Mouse (Mus musculus) liver, adult (tissue): ENCODE measurements at regions not wholly inside any gene's neighbourhood (a gene's known extent, or its start where the extent isn't known, plus 50 kb on each side); places are given as distances from the start of the nearest gene placed in this dataset.

Experiments
- GATA4 ChIP-seq: IDR thresholded peaks from 2 replicates; pipeline ENCODE4 v1.6.1; 2014; ENCODE audit warnings: mild to moderate bottlenecking, low read length; ENCODE audit not compliant: insufficient replicate concordance

DNA sequence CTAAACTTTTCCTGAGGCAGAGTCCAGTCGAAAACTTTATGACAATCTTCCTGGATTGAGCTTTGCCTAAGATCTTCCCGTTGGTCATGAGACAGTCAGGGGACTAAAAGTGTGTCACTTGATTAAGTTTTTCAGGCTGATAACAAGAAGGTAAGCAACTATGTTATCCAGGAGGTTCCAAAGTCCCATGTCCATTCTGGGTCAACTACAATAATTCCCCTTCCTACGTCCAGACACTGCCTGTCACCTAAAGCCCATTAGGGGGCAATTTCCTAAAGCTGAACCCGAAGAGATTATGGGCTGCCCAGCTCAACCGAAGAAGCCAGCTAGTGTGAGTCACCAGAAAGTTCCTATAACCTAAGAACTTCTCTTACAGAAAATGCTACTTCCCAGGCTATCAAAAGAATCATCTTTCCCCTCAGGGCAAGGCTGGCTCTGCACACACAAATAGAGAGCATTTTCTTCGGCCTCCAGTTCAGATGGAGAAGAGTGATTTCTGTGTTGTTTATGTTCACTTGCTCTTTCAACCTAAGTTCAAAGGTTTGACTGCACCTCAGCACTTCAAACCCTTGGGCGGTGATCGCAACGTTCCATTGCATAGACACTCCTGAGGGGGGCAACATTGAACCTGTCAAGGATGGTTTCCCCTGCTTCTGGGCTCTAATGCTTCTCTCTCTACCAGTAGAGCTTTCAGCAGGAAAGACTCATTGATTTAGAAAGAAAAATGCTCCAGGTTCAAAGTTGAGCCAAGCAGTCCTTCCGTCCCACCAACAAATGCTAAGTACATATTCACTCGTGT lies 171.7 kb downstream of the Nrip1 start:
- TF ChIP-seq GATA4: no peak

DNA sequence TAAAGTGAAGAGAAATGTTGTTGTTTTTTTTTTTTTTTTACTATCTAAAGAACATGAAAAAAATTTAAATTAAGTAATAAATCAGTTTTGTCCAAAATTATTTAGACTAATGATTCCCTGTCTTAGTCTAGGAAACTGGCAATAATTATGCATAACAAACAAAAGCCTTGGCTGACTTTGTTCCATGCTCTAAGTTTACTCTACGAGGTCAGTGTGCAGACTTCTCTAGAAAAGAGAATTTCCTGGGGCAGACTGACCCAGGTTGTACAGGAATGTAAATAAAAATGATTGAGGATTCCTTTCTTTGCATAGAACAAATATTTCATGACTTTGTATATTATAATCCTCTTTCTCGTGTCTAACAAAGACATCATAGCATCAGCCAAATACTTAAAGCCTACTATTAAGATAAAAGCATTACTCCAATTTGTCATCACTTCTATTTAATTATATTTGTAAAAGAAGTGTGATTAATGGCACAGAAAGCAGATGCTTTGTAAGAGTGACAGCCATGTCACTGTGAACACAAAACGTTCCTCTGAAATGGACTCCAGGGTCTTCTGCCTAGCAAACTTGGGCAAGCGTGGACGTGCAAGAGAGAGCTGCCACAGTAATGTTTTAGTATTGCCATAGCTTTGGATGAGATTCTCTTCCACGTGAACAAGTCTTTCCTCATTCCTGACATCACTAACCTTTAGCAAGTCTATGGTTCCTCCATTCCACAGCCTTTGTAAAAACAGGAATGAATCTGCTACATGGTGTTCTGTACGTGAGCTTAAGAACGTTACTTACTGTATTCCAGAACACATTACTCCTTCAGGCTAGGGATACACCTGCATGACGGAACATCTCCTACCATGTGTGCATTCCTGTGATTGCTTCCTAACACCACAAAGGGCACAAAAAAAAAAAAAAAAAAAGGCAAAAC lies 172.6 kb downstream of the Nrip1 start:
- no peak for TF ChIP-seq GATA4

DNA sequence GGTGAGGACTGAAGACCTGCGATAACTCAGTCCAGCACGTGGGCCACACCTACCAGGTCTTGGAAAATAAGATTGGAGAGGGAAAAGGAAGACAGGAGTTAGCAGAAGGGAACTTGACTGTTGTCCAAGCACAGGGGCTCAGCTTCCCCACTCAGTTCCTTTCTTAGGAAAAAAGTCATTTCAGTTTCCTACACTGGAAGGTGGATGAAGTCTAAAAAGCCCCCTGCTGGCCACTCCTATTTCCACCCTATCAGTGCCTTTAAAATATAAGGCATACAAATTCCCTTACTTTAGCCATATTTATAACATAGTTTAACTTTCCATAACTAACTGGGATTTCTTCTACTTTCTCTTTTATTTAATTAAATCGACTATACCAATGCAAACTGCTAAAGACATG lies 173.4 kb downstream of the Nrip1 start:
- no peak for TF ChIP-seq GATA4

DNA sequence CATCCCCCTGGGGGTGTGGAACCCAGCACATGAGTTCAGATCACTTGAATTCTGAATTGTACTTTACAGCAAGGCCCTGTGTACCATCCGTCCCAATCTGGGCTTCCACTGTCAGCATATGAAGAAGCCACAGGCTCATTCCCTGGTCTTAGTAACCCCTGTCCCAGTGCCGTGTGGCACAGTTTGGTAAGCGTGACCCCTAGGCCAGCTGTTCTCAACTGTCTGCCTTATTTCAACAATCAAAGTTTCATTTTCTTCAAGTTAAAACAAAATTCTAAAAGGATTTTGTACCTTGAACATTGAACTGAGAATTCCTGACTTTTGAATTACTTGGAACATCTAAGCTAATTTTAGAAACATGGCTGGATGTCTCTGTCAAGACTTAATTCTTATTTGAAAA lies 174.6 kb downstream of the Nrip1 start:
- no peak; the same call in 1 of the 2 replicates for TF ChIP-seq GATA4

DNA sequence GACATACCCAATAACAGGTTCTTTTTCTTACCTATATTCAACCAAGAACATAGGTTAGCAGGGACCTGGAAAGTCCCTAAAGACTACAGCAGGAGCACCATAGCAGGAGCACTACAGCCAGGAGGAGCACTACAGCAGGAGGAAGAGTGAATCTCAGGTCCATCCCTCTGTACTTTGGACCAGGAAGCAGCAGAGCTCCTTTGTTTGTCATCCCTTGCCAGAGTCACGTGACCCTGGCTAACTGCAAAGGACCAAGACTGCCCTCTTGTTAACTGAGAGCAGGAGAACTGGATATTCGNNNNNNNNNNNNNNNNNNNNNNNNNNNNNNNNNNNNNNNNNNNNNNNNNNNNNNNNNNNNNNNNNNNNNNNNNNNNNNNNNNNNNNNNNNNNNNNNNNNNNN lies 172.2 kb upstream of the Samsn1 start:
- TF ChIP-seq GATA4: no peak

DNA sequence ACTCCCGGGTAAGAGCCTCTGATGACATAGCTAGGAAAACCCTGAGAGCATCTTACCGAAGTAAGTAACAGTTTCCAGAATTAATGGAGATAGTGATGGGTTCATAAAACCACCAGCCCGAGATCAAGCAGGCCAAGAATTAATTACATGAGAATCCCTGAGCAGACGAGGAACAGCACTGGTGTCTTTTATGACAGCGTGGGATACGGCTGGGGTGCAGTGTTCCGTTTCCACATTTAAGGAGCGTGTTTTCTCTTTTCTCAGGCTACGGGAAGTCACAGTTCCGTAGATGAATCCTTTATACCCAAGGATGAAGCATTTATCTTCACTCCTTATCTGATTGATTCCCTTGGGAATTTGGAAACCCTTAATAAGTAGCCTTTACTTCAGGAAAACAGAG lies 169.1 kb upstream of the Samsn1 start:
- TF ChIP-seq GATA4: no peak

DNA sequence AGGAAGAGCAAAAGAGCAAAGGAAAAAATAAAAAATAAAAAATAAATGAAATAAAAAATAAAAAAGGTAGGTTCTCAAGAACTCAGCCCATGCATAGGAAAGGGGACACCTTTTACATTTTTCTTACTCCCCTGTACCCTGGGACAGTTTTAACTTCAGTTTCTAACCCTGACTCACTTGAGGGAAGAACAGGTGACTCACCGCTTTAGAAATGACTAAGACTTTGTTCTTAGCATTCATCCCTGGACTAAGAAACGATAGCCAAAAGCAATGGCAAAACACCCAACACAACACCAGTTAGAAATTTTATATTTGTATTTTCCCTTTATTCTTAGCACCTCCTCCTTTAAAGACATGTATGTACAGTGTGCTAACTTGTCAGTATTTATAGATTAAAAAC lies 161.5 kb upstream of the Samsn1 start:
- TF ChIP-seq GATA4: no peak

DNA sequence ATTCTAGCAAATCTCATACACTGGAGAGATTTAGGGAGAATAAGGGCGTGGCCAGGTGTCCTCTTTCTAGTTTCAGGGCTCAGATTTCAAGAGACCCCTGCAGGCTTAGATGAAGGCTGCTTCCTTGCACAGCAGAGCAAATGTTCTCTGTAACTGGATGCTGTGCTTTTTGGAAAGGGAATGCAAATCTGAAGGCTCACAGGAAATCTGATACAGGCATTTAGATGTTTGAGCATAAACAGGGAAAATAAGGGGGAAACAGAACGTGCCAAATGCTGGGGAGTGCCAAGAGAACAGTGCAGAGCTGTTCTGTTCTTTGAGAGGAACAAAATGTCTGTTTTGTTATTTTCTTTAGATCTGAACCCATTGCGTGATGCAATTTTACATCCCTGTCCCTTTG lies 161.0 kb upstream of the Samsn1 start:
- TF ChIP-seq GATA4: no peak

DNA sequence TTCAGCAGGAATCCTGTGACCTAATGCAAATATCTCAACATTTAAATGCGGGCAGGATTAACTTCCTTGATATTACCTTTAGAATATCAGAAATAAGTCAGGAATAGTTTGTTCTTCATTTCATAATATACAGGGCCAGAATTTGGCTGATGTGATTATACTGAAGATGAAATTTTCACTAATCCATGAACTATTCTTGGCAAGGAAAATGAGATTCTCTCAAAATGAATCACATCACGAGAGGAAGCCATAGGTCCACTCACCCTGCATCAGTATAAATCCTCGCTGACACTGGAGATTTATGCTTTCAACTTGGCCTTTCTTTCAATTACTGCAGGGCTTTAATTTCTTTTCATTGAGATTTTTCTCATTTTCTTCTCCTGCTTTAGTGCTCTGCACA lies 159.5 kb upstream of the Samsn1 start:
- no peak for TF ChIP-seq GATA4

DNA sequence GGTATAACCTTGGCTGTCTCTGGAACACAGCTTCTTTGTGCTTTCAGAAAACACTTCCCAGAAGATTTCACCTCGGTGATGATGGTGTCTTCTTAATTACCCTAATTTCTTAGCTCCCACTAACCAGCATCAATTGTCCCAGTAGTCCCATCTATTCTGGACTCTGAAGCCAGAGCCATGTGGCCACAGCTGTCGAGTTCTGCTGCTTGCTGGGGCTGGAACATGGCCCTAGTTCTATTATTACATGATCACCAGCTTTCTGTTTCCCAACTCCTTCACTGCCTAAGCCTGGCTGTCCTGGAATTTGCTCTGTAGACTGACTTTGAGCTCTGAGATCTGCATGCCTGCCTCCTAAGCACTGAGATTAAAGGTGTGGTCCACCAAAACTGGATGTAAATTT lies 145.6 kb upstream of the Samsn1 start:
- TF ChIP-seq GATA4: no peak

DNA sequence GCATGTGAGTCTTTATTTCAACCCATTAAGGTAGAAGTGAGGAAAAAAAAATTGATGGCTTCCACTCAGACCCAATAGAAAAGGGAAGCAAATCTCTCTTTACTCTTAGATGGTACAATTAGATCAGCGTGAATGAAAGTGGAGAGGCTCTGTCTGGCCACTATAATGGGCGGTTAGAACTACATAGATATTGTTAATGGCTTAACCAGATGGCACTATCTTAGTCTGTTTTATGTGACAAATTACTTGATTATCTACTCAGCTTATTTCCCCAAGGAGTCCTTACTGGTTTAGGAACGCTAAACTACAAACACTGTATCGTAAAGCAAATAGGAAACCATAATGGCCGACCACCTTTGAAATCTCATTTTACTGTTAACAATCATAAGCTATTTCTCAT lies 138.8 kb upstream of the Samsn1 start:
- TF ChIP-seq GATA4: no peak

DNA sequence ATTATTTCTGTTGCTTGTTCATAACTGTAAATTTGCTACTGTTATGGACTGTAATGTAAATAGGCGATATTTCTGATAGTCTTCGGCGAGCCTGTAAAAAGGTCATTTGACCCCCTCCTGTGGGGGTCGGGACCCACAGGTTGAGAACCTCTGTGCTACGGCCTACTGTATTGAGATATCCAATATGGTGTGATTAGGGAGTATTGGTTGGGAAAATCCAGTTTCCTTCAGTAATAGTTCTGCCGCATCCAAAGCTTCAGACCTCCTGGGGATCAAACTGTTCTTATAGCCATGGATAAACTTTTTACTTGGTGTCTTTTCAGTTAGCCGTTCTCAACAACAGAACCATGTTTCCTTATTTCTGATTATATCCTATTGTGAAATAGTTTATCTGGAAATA lies 136.5 kb upstream of the Samsn1 start:
- TF ChIP-seq GATA4: no peak

DNA sequence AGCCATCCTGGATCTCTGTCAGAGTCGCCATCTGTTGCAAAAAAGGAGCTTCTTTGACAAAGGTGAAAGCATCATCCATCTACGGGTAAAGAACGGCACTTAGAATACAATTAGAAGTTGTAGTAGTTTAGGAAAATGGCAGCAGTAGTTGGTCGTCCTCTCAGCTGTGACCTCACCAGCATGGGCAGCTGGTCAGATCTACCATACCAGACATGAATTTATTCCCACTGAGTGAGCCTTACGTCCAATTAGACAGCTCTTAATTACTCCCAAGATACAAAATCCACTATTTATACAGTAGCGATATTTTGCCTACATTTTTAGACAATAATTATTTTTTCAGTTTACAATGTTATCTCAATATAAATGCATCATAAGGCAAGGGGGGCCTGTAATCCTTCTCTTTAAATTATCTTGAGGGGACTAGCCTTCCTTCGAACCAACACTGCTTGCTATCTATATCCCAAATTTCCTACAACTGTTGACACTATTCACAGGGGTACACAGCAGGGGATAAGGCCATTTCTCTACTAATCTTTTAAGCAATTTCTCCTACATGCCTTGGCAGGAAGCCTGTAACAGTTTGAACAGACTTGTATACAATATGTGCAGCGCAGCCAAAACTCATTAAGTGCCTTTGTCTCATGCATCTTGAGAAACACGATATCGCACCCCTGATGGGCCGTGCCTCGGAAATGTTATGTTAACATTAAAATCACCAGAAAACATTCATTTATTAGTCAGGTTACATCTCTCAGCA lies 131.9 kb upstream of the Samsn1 start:
- TF ChIP-seq GATA4: no peak

DNA sequence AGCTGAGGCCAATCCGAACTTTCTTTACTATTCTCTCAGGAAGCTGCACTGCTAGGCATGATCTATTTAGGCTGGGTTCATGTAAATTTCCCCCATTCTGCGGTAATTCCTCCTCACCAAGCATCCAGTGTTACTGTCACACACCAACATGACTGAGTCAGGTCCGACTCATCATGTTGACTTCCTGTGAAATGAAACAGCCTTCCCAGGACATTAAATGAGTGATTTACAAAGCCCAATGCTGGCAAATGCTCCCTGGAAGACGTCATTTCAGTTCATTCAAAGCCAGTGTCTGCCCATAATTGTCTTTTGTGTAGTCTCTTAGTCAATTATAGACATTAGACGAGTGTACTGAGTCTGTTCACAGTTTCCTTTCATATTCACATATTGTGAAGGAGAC lies 127.5 kb upstream of the Samsn1 start:
- TF ChIP-seq GATA4: no peak

DNA sequence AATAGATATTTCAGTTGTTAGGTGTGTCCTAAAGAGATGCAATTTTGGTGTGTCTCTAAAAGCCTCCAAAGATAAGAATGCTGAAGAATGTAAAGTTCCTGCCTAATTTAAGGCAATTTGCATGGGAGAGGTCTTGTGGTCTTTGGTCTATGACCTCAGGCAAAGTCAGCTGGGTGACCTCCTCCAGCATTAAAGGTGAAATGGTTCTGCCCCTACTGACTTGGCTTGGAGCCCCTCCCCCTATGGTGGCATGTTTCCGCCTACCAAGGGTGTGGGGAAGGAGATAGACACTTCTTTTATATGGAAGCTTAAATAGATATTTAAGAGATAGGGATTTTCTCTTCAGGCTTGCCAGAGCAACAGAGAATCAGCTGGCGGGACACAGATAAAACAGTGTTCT lies 111.8 kb upstream of the Samsn1 start:
- no peak for TF ChIP-seq GATA4
